Mouse (Mus musculus): ENCODE data around the gene Gm26938.

Gene Gm26938

GRCm38 (mm10) chr5:139789466-139789865, 36.7 kb downstream of the Gm26938 start:
- ChIA-PET POLR2A (interaction anchor here in 3 of 4 experiments (0.6 to 1.4 kb wide), 5 partner anchors 11 to 1167 kb away, joined by 3 to 6 read pairs (median 5); partner anchors contain the start of gene A430033K04Rik (in 1 of the 3)), CTCF (interaction anchor here in 3 of 4 experiments (0.6 to 2.0 kb wide), 5 partner anchors 9 to 76 kb away, joined by 3 to 8 read pairs (median 3); no protein-coding TSS in a partner anchor)

GRCm38 (mm10) chr5:139781406-139781805, 44.8 kb downstream of the Gm26938 start:
- ChIA-PET CTCF (interaction anchor here in 2 of 4 experiments (0.6 to 1.8 kb wide), 3 partner anchors 8 to 162 kb away, joined by 3 to 8 read pairs (median 4); no protein-coding TSS in a partner anchor), POLR2A (interaction anchor here in 2 of 4 experiments (0.6 to 0.8 kb wide), 3 partner anchors 44 to 984 kb away, joined by 3 to 6 read pairs (median 3); no protein-coding TSS in a partner anchor)

GRCm38 (mm10) chr5:139776966-139777365, 49.2 kb downstream of the Gm26938 start:
- ChIA-PET CTCF (interaction anchor here (0.5 to 1.8 kb wide), 12 partner anchors 12 to 956 kb away, joined by 3 to 8 read pairs (median 4); no protein-coding TSS in a partner anchor), POLR2A (interaction anchor here in 2 of 4 experiments (1.1 to 2.2 kb wide), 5 partner anchors 11 to 642 kb away, joined by 3 to 9 read pairs (median 5); partner anchors contain the start of genes Eif3b (in 1 of the 2) and Mafk (in 1 of the 2))

GRCm38 (mm10) chr5:139775216-139775926, 50.8 kb downstream of the Gm26938 start, which contains the start of gene Ints1:
TSS of gene Ints1 (minus strand) at chr5:139775674.
- CTCF ChIA-PET = interaction anchor here (0.6 to 1.8 kb wide), 34 partner anchors 8 to 748 kb away, joined by 3 to 9 read pairs (median 4); partner anchors contain the start of genes 3110082I17Rik (in 1 of the 4) and Micall2 (in 1 of the 4)
- POLR2A ChIA-PET = interaction anchor here in 2 of 4 experiments (0.9 to 2.2 kb wide), 13 partner anchors 10 to 49 kb away, joined by 3 to 9 read pairs (median 4); partner anchors contain the start of genes Mafk (in 2 of the 2) and Micall2 (in 1 of the 2)

- ChIA-PET POLR2A (no interaction called here), CTCF (interaction anchor here (0.5 to 2.7 kb wide), 4 partner anchors 14 to 513 kb away, joined by 3 to 13 read pairs (median 4); no protein-coding TSS in a partner anchor)
Observed at GRCm38 (mm10) chr5:139768216-139768615, 58.0 kb downstream of the Gm26938 start.

- ChIA-PET CTCF (interaction anchor here in 2 of 4 experiments (0.7 to 2.8 kb wide), 9 partner anchors 9 to 174 kb away, joined by 3 to 14 read pairs (median 6); partner anchors contain the start of genes Ints1 (in 1 of the 2) and Micall2 (in 1 of the 2)), POLR2A (interaction anchor here in 3 of 4 experiments (0.6 to 1.4 kb wide), 3 partner anchors 10 to 18 kb away, joined by 3 to 5 read pairs (median 3); no protein-coding TSS in a partner anchor)
Observed at GRCm38 (mm10) chr5:139764296-139764695, 61.9 kb downstream of the Gm26938 start.

- ChIA-PET POLR2A (interaction anchor here in 3 of 4 experiments (0.6 to 1.1 kb wide), 9 partner anchors 12 to 506 kb away, joined by 3 to 4 read pairs (median 3); partner anchors contain the start of gene Get4 (in 1 of the 3)), CTCF (interaction anchor here in 2 of 4 experiments (0.6 to 1.3 kb wide), 5 partner anchors 8 to 200 kb away, joined by 3 to 5 read pairs (median 3); partner anchors contain the start of gene Ints1 (in 1 of the 2))
Observed at GRCm38 (mm10) chr5:139758096-139758495, 68.1 kb downstream of the Gm26938 start.
